Mouse (Mus musculus): ENCODE results near the gene Sp3. TPM values are rescaled to one million over a fixed set of nuclear protein-coding genes. Genes with fewer than 3 reads are reported as not detected.
"Not testable (repeated sequence)": the region's sequence is repeated elsewhere in the genome, so short reads cannot be mapped to it uniquely, and the experiment has no call there.

The Sp3 gene
- polyA plus RNA-seq, 1 experiment = 34.5 TPM

- DNase-seq (ENCODE audit: extremely low spot score in 1 of 2, low spot score in 1 of 2) = no peak
These were observed 13.9 kb upstream of the Sp3 start for GRCm38 (mm10) chr2:72994165-72994564.

- DNase-seq (ENCODE audit: extremely low spot score in 1 of 2, low spot score in 1 of 2) = no peak
These were observed 12.3 kb upstream of the Sp3 start for GRCm38 (mm10) chr2:72992497-72992896.

- DNase-seq (ENCODE audit: extremely low spot score in 1 of 2, low spot score in 1 of 2) = not testable (repeated sequence)
These were observed 8.7 kb upstream of the Sp3 start for GRCm38 (mm10) chr2:72988945-72989344.

DNA sequence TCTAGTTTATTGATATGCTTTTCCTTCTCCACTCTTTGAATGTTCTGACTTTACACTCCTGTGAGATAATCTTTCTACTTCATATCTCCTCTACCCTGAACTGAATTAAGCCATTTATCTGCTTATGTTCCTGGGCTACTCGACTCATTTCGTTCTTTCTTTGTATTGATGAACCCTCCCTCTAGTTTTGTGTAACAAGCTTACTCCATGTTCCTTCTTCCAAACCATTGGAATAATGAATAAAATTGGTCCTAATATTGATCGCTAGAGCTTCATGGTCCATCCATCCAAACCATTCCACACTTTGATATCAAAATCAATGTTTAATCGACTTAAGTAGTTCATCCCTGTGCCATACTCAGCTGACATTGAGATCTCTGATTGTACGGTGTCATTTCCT, 6.4 kb upstream of the Sp3 start, which contains the start of gene Gm11084:
Gene Gm11084, minus strand, starts transcription at position 101 of the 400 bp plus-strand sequence.
- DNase-seq (ENCODE audit: extremely low spot score in 1 of 2, low spot score in 1 of 2) = no peak

DNA sequence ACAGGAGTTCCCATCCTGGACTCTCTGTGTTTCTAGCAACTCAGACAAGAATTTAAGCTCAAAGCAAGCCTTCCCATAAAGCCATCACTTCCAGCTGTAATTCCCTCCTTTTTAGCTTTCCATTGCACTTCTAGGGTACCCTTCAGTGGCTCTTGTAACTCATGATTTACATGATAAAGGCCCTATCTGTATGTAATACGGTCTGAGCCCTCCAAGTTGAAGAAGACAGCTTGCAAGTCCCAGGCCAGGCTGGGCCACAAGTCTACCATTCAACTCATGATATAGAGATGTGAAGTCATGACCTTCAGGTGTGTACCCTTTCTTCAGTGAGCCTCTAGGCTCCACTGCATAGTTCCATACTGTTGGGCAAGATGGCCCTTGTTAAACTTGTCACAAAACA, 5.3 kb upstream of the Sp3 start:
- no peak for DNase-seq (ENCODE audit: extremely low spot score in 1 of 2, low spot score in 1 of 2)

GRCm38 (mm10) chr2:72984806-72985205, 4.6 kb upstream of the Sp3 start:
- no peak for DNase-seq (ENCODE audit: extremely low spot score in 1 of 2, low spot score in 1 of 2)

GRCm38 (mm10) chr2:72983211-72983610, 3.0 kb upstream of the Sp3 start:
- DNase-seq (ENCODE audit: extremely low spot score in 1 of 2, low spot score in 1 of 2) = no peak

GRCm38 (mm10) chr2:72982110-72982785, 2.0 kb upstream of the Sp3 start:
- DNase-seq (ENCODE audit: extremely low spot score in 1 of 2, low spot score in 1 of 2) = no peak

- no peak for DNase-seq (ENCODE audit: extremely low spot score in 1 of 2, low spot score in 1 of 2)
These were observed 1.3 kb upstream of the Sp3 start for GRCm38 (mm10) chr2:72981441-72982109.

DNA sequence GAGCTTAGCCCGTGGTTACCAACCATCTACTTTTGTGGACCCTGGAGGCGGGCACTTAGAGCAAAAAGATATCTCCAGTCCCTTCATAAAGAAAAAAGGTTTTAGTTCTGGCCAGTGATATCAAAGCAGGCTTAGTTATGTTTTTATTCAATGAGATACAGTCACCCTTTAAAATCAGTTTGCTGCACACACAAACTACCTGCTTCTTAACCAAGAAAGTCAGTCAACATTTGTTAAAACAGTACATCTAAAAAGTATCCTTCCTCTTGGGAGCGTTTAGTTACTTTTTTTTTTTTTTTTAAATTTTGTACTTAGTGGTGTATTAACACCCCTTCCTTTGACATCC, 802 bp upstream of the Sp3 start:
- DNase-seq (ENCODE audit: extremely low spot score in 1 of 2, low spot score in 1 of 2) = no peak

DNA sequence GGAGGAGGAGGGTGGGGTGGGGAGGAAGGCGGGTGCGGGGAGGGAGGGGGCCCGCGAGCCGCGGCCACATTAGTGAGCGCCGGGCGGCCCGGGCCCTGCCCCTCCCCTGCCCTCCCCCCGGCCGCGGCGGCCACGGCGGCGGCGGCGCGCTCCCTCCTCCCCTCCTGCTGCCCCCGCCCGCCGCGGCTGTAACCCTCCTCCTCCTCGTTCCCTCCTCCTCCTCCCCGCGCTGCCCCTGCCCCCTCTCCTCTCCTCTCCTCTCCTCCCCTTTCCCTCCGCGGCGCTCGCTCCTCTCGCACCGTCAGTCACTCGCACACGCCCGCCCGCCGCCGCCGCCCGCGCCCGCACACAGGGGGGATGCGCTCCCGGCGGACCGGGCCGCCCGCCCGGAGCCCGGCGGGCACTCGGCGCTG, 581 bp downstream of the Sp3 start:
- peak; percentile 24 to 74 for DNase-seq (ENCODE audit: extremely low spot score in 1 of 2, low spot score in 1 of 2)

- peak; percentile 56 to 76 for DNase-seq (ENCODE audit: extremely low spot score in 1 of 2, low spot score in 1 of 2)
These were observed 1.2 kb downstream of the Sp3 start for GRCm38 (mm10) chr2:72978901-72979658.

- DNase-seq (ENCODE audit: extremely low spot score in 1 of 2, low spot score in 1 of 2) = peak; percentile 13 to 42
These were observed 1.8 kb downstream of the Sp3 start for GRCm38 (mm10) chr2:72978473-72978872.

DNA sequence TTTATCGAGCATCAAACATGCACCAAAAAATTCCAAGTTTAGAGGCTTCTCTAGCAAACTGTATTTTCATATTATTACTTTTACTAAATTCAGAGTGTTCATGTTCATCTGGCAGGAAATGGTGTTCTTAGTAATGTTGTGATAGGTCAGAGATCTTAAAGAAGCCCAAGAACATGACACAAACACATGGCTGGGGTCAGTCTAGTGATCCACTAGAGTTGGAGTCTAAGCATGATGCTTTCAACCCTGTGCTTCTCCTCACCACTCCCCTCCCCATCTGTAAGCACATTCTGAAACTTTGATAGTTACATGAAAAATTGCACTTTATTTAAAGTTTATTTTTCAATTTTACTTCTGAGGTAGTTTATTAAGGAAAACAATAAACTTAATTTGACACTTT, 3.0 kb downstream of the Sp3 start:
- no peak for DNase-seq (ENCODE audit: extremely low spot score in 1 of 2, low spot score in 1 of 2)

DNA sequence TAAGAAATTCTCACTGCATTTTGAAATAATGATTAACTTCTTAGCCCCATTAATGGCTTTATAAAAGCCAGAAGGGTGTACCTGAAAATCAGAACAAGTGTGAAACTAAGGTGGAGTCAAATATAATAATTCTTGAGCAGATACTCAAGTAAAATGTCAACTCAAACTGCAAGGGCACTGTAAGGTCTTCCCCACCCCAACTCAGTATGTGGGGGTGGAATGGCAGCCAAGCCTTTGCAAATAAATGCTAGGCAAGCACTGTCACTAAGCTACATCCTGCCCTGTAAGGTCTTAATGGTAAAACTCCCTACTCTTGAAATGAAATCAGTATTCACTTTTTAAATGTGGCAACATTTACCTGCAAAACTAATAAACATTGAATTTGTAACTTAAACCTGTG, 4.2 kb downstream of the Sp3 start:
- no peak for DNase-seq (ENCODE audit: extremely low spot score in 1 of 2, low spot score in 1 of 2)

GRCm38 (mm10) chr2:72970831-72971230, 9.4 kb downstream of the Sp3 start:
- no peak for DNase-seq (ENCODE audit: extremely low spot score in 1 of 2, low spot score in 1 of 2)

GRCm38 (mm10) chr2:72970302-72970701, 9.9 kb downstream of the Sp3 start:
- no peak for DNase-seq (ENCODE audit: extremely low spot score in 1 of 2, low spot score in 1 of 2)

DNA sequence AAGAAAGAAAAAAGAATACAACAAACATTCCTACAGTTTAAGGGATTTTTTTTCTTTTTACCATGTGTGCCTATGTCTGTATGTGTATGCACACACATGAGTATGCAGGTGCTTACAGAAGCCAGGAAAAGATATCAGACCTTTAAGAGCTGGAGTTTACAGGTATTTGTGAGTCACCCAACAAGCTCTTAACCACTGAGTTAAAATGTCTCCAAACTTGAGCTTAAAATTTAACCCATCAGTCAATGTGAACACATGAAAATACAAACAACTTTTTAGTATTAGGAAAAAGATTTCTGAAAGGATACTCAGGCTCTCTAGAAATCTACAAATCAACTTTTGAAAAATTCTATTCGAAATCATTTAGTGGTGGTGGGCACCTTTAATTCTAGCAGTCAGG, 11.7 kb downstream of the Sp3 start:
- no peak for DNase-seq (ENCODE audit: extremely low spot score in 1 of 2, low spot score in 1 of 2)

- no peak for DNase-seq (ENCODE audit: extremely low spot score in 1 of 2, low spot score in 1 of 2)
These were observed 14.8 kb downstream of the Sp3 start for GRCm38 (mm10) chr2:72965450-72965849.

- DNase-seq (ENCODE audit: extremely low spot score in 1 of 2, low spot score in 1 of 2) = no peak
These were observed 23.8 kb downstream of the Sp3 start for GRCm38 (mm10) chr2:72956415-72956814.

- no peak for DNase-seq (ENCODE audit: extremely low spot score in 1 of 2, low spot score in 1 of 2)
These were observed 27.3 kb downstream of the Sp3 start for GRCm38 (mm10) chr2:72952979-72953378.

GRCm38 (mm10) chr2:72935937-72936336, 44.3 kb downstream of the Sp3 start:
- DNase-seq (ENCODE audit: extremely low spot score in 1 of 2, low spot score in 1 of 2) = no peak
